Mouse (Mus musculus) olfactory bulb, adult 2 months (tissue): ENCODE results near the gene Gse1. TPM values are rescaled to one million over a fixed set of nuclear protein-coding genes. Genes with fewer than 3 reads are reported as not detected.

ENCODE experiments used
- H3K27ac ChIP-seq: fragments of 200-500 bp; 2 replicates; pipeline ENCODE4 v1.5.1; 2012; ENCODE audit warnings: low read depth, low read length; ENCODE audit not compliant: insufficient read depth
- H3K4me1 ChIP-seq: fragments of 200-500 bp; 2 replicates; pipeline ENCODE4 v1.6.1; 2012; ENCODE audit warnings: low read length; ENCODE audit not compliant: control insufficient read depth, insufficient read depth
- H3K4me3 ChIP-seq: fragments of 200-500 bp; 2 replicates; pipeline ENCODE4 v1.5.1; 2012; ENCODE audit warnings: mild to moderate bottlenecking, low read depth, low read length, moderate library complexity; ENCODE audit not compliant: insufficient read depth
- CTCF ChIP-seq: fragments of 200-500 bp; IDR thresholded peaks from 2 replicates; pipeline ENCODE4 v1.5.1; 2012; ENCODE audit warnings: low read depth, mild to moderate bottlenecking, low read length, moderate library complexity; ENCODE audit not compliant: insufficient read depth
- POLR2A ChIP-seq: fragments of 200-500 bp; IDR thresholded peaks from 2 replicates; pipeline ENCODE4 v1.6.1; 2012; ENCODE audit warnings: mild to moderate bottlenecking, low read depth, low read length, moderate library complexity; ENCODE audit not compliant: insufficient read depth
- WGBS: fragments of 180-500 bp; shearing (Covaris S2); methylation state at CpG from one replicate; pipeline ENCODE4 v1.1.7; 2018; 5-methylcytosine and 5-hydroxymethylcytosine counted together
- polyA plus RNA-seq: library from polyadenylated mRNA; stranded (reverse); fragments of >200 nt; gene quantifications from 2 replicates; pipeline ENCODE4 v1.2.4, GENCODE M21; 2012; ENCODE audit warnings: low replicate concordance; ENCODE audit not compliant: missing spikeins, insufficient read depth, insufficient read length

Gse1 gene
- polyA plus RNA-seq, 1 experiment = 42.5 TPM

DNA sequence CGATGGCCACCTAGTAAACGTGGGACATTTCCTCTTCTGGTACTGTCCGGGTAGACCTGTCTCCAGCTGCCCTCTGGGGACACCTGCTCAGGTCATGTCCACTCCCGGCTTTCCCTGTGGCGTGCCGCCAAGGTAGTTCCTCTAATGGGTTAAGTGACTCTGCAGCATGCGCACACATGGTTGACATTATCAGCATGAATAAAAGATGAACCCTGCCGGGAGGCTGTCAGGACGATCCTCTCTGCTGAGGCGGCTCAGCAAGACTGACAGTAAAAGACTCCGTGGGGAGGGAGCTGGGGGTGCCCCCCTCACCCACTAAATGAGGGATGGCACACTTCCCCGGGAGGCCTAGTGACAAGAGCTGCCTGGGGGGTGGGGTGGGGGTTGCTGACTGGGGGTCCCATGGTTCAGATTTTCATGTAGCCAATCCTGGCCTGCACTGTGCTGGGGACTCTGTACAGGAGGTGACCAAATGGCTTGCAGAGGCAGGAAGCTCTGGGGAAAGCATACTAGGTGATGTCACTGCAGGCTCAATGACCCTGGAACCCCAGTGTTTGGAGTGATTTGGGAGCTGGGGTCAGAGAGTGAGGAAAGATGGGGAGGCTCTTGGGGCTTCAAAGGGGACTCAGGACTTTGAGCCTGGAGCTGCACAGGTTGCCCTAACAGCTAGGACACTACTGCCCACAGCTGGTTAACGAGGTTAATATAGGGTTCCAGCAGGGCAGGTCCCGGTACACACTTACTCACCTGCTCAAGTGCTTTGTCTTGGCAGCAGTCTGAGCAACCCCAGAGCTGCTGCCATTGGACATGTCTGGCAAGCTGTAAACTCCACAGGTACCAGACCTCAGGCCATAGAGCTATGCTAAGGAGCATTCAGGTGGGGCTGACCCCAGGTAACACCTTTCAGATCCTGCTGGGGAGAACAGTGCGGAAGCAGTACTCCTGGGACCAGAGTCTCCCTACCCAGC, 169.5 kb downstream of the Gse1 start:
- Histone ChIP-seq H3K4me1 (peaks cover 47% of the 10 kb centered on the region), H3K27ac (no peak overlapping the region)

GRCm38 (mm10) chr8:120399212-120399934, 171.1 kb downstream of the Gse1 start:
- 22% methylated on average over 33 of the region's 33 CpGs for WGBS
- no peak for TF ChIP-seq POLR2A
- TF ChIP-seq CTCF = no peak
- no peak overlapping the region for H3K27ac ChIP-seq
- H3K4me3 ChIP-seq = no peak overlapping the region
- H3K4me1 ChIP-seq = peaks cover 41% of the 10 kb centered on the region

More for the DNA sequence above, 169.5 kb downstream of the Gse1 start:
- TF ChIP-seq POLR2A = no peak
- no peak for TF ChIP-seq CTCF
- 64% methylated on average over 15 of the region's 15 CpGs for WGBS
- H3K4me3 ChIP-seq = no peak overlapping the region

DNA sequence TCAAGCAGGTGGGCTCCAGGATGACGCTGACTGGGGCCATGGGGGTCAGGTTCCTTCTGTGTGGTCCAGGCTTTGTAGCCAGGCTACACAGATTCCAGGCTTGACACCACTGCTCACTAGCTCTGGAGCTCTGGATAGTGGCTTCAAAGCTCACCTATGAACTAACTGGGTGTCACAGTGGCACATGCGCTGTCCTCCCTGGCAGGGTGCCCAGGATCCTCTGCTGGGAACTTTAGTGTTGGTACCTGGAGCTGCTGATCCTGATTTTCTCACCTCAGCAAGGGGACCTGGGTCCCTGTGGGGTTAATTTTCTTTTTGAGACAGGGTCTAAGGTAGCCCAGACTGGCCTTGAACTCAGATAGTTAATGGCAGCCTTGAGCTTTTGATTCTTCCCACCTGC, 173.0 kb downstream of the Gse1 start:
- Histone ChIP-seq H3K4me3 (no peak overlapping the region), H3K4me1 (peaks cover 47% of the 10 kb centered on the region), H3K27ac (no peak overlapping the region)
- no peak for TF ChIP-seq CTCF
- TF ChIP-seq POLR2A = no peak
- 91% methylated on average over 2 of the region's 2 CpGs for WGBS

DNA sequence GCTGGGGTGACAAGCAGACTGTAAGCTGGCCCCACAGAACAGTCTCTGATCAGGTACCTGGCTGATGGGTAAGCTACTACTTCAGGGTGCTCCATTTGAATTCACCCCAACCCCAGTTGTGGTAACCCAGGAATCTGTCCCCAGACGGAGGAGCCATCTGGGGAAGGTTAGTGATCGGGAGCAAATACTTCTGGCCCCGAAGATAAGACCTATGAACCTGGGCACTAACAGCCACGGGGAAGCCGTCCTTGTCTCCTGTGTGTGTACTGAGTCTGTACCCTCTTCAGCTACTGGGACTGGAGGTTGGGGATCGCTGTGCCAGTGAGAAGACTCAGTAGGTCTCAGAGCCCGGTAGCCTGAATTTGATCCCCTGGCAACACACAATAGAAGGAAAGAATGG, 173.5 kb downstream of the Gse1 start:
- WGBS = 94% methylated on average over 7 of the region's 7 CpGs
- TF ChIP-seq POLR2A (no peak), CTCF (no peak)
- H3K27ac ChIP-seq = no peak overlapping the region
- no peak overlapping the region for H3K4me3 ChIP-seq
- peaks cover 47% of the 10 kb centered on the region for H3K4me1 ChIP-seq

DNA sequence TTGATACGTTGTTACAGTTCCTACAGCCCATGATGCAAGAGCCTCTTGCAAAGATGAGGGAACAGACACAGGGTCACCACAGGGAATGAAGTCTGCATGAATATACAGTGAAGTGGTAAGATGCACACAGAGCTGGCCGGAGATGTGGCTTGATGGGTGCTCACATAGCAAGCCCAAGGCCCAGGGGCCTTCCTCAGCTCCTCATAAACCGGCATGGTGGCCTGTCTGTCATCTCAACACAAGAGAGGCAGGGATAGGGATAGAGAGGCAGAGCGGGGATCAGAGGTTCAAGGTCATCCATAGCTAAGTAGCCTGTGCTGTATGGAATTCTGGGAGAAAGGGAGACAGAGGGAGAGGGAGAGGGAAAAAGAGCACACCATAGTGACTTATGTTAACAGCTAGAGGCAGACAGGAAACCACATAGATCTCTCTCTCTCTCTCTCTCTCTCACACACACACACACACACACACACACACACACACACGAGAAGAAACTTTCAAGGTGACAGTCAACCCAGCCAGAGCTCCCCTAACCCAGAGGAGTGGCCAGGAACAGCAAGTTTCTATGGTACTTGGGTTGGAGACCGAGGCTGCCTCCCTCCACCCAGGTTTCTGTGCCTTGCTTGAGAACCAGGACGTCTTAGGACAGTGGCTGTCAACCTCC, 175.5 kb downstream of the Gse1 start:
- 97% methylated on average over 7 of the region's 7 CpGs for WGBS
- no peak overlapping the region for H3K27ac ChIP-seq
- H3K4me1 ChIP-seq = peaks cover 43% of the 10 kb centered on the region
- TF ChIP-seq POLR2A = no peak
- no peak for TF ChIP-seq CTCF
- no peak overlapping the region for H3K4me3 ChIP-seq

- no peak overlapping the region for H3K27ac ChIP-seq
- 63% methylated on average over 7 of the region's 7 CpGs for WGBS
- TF ChIP-seq CTCF = peak; percentile 41; the same call in 1 of the 2 replicates
- no peak for TF ChIP-seq POLR2A
- peaks cover 34% of the 10 kb centered on the region for H3K4me1 ChIP-seq
- H3K4me3 ChIP-seq = no peak overlapping the region
These were observed 176.4 kb downstream of the Gse1 start for GRCm38 (mm10) chr8:120404609-120405036.

DNA sequence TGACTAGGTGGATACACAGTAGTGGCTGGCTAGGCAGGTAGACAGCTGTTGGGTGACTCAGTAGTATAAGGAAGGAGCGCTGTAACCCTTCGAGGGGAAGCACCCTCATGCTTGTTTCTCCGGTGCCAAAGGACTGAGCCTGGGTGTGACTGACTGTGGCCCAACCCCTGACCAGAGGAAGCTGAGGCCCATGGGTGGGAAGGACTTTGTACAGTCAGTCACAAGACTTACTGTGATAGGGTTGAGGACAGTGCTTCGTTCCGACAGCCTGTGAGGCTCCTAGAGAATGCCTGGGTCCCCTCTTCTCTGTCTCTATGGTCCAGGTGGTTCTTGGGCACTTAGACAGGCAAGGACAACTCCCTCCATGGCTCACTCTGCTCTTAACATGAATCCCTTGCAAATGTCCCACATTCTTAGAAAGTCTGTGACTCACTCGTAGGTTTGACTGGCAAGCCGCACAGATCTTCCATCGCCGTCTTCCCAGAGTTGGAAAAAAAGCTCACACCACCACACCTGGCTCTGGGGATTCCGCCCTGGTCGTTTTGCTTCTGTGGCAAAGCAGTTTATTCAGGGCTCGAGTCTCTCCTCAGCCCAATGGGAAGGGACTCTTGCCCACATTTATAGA, 177.9 kb downstream of the Gse1 start:
- H3K4me1 ChIP-seq = peaks cover 30% of the 10 kb centered on the region
- H3K4me3 ChIP-seq = no peak overlapping the region
- no peak overlapping the region for H3K27ac ChIP-seq
- TF ChIP-seq POLR2A = no peak
- no peak for TF ChIP-seq CTCF
- 96% methylated on average over 12 of the region's 12 CpGs for WGBS

GRCm38 (mm10) chr8:120407701-120408240, 179.5 kb downstream of the Gse1 start:
- WGBS = 51% methylated on average over 8 of the region's 9 CpGs
- Histone ChIP-seq H3K4me1 (peaks cover 44% of the 10 kb centered on the region), H3K4me3 (no peak overlapping the region), H3K27ac (no peak overlapping the region)
- TF ChIP-seq CTCF = peak; percentile 34; the same call in 1 of the 2 replicates
- no peak for TF ChIP-seq POLR2A
